Mouse (Mus musculus) G1E (cell line): ENCODE measurements around the gene Cd160.

Source experiments
- CTCF ChIP-seq: IDR thresholded peaks from 2 replicates; pipeline ENCODE4 v1.5.1; 2012; ENCODE audit warnings: low read depth, low read length, inconsistent platforms, mixed read lengths
- TAL1 ChIP-seq: conservative IDR thresholded peaks from 2 replicates; pipeline ENCODE4 v1.6.1; 2012; ENCODE audit warnings: low read depth, low read length, inconsistent platforms, mixed read lengths

- no peak for TF ChIP-seq TAL1
- TF ChIP-seq CTCF: no peak
These were observed 39.4 kb upstream of the Cd160 start for GRCm38 (mm10) chr3:96868566-96868965.
